Mouse (Mus musculus) megakaryocyte, embryonic 14.5 days (primary cell): Measurements from ENCODE around the gene Tbc1d14. TPM values are rescaled to one million over a fixed set of nuclear protein-coding genes. Genes with fewer than 3 reads are reported as not detected.

ENCODE experiments used
- H3K27me3 ChIP-seq: replicated peaks from 2 replicates; pipeline ENCODE3; 2012; ENCODE audit warnings: inconsistent platforms
- H3K36me3 ChIP-seq: replicated peaks from 2 replicates; pipeline ENCODE3; 2012; ENCODE audit warnings: low read length, inconsistent platforms, mixed read lengths
- H3K4me1 ChIP-seq: 2 replicates; pipeline ENCODE4 v1.6.1; 2012; ENCODE audit warnings: inconsistent platforms
- H3K4me3 ChIP-seq: replicated peaks from 2 replicates; pipeline ENCODE3; 2012; ENCODE audit warnings: moderate library complexity, mild to moderate bottlenecking, inconsistent platforms
- H3K9me3 ChIP-seq: 2 replicates; pipeline ENCODE4 v1.6.1; 2012; ENCODE audit warnings: inconsistent platforms
- FLI1 ChIP-seq: IDR thresholded peaks from 2 replicates; pipeline ENCODE4 v1.6.1; 2012; ENCODE audit warnings: low read length, inconsistent platforms, mixed read lengths
- GATA1 ChIP-seq: IDR thresholded peaks from 3 replicates; pipeline ENCODE4 v1.6.1; 2012; ENCODE audit warnings: mixed read lengths, low read length, inconsistent platforms, borderline replicate concordance
- polyA plus RNA-seq: library from polyadenylated mRNA; stranded (reverse); fragments of >175 nt; gene quantifications from 2 replicates; pipeline ENCODE4 v1.2.3, GENCODE M21; 2012; ENCODE audit warnings: low replicate concordance; ENCODE audit not compliant: insufficient read depth

Gene Tbc1d14
- polyA plus RNA-seq, 1 experiment: 7.1 TPM

- no peaks in the 10 kb centered on the region for H3K36me3 ChIP-seq
- H3K9me3 ChIP-seq: no peaks in the 10 kb centered on the region
- no peak for TF ChIP-seq GATA1
- no peak for TF ChIP-seq FLI1
- H3K4me3 ChIP-seq: no peak overlapping the region
- peaks cover 17% of the 10 kb centered on the region for H3K27me3 ChIP-seq
- H3K4me1 ChIP-seq: peaks cover 81% of the 10 kb centered on the region
Measured at GRCm38 (mm10) chr5:36461231-36461630, 131.8 kb downstream of the Tbc1d14 start.

GRCm38 (mm10) chr5:36460712-36461111 is 132.4 kb downstream of the Tbc1d14 start:
- TF ChIP-seq GATA1: no peak
- no peak for TF ChIP-seq FLI1

GRCm38 (mm10) chr5:36458926-36459325 is 134.2 kb downstream of the Tbc1d14 start:
- no peaks in the 10 kb centered on the region for H3K36me3 ChIP-seq
- no peaks in the 10 kb centered on the region for H3K9me3 ChIP-seq
- peaks cover 38% of the 10 kb centered on the region for H3K27me3 ChIP-seq
- TF ChIP-seq GATA1: no peak
- TF ChIP-seq FLI1: no peak
- peaks cover 64% of the 10 kb centered on the region for H3K4me1 ChIP-seq
- no peak overlapping the region for H3K4me3 ChIP-seq

More at GRCm38 (mm10) chr5:36460712-36461111, 132.4 kb downstream of the Tbc1d14 start:
- Histone ChIP-seq H3K4me3 (peak overlapping the region; percentile 39), H3K9me3 (no peaks in the 10 kb centered on the region), H3K4me1 (peaks cover 75% of the 10 kb centered on the region), H3K27me3 (peaks cover 22% of the 10 kb centered on the region), H3K36me3 (no peaks in the 10 kb centered on the region)

- Histone ChIP-seq H3K27me3 (peaks cover 49% of the 10 kb centered on the region), H3K36me3 (no peaks in the 10 kb centered on the region), H3K4me1 (peaks cover 53% of the 10 kb centered on the region), H3K9me3 (no peaks in the 10 kb centered on the region), H3K4me3 (no peak overlapping the region)
- TF ChIP-seq GATA1 (no peak), FLI1 (no peak)
Measured at GRCm38 (mm10) chr5:36457706-36458105, 135.4 kb downstream of the Tbc1d14 start.

GRCm38 (mm10) chr5:36452821-36453220 is 140.3 kb downstream of the Tbc1d14 start:
- Histone ChIP-seq H3K27me3 (peaks cover 86% of the 10 kb centered on the region), H3K4me3 (no peak overlapping the region), H3K36me3 (no peaks in the 10 kb centered on the region), H3K9me3 (peaks cover 5% of the 10 kb centered on the region; the same call in 1 of the 2 replicates), H3K4me1 (peaks cover 26% of the 10 kb centered on the region)
- TF ChIP-seq FLI1 (no peak), GATA1 (no peak)

- Histone ChIP-seq H3K27me3 (peaks cover 87% of the 10 kb centered on the region), H3K4me1 (peaks cover 22% of the 10 kb centered on the region), H3K4me3 (no peak overlapping the region), H3K9me3 (peaks cover 8% of the 10 kb centered on the region; the same call in 1 of the 2 replicates), H3K36me3 (no peaks in the 10 kb centered on the region)
- no peak for TF ChIP-seq GATA1
- TF ChIP-seq FLI1: no peak
Measured at GRCm38 (mm10) chr5:36451872-36452389, 141.1 kb downstream of the Tbc1d14 start.

GRCm38 (mm10) chr5:36451119-36451518 is 142.0 kb downstream of the Tbc1d14 start:
- Histone ChIP-seq H3K4me1 (peaks cover 16% of the 10 kb centered on the region), H3K27me3 (peaks cover 87% of the 10 kb centered on the region), H3K9me3 (peaks cover 8% of the 10 kb centered on the region; the same call in 1 of the 2 replicates), H3K36me3 (no peaks in the 10 kb centered on the region), H3K4me3 (no peak overlapping the region)
- TF ChIP-seq FLI1: no peak
- no peak for TF ChIP-seq GATA1

GRCm38 (mm10) chr5:36449710-36450358 is 143.2 kb downstream of the Tbc1d14 start:
- Histone ChIP-seq H3K36me3 (no peaks in the 10 kb centered on the region), H3K4me3 (no peak overlapping the region), H3K4me1 (peaks cover 16% of the 10 kb centered on the region), H3K27me3 (peaks cover 88% of the 10 kb centered on the region), H3K9me3 (peaks cover 8% of the 10 kb centered on the region; the same call in 1 of the 2 replicates)
- TF ChIP-seq GATA1 (no peak), FLI1 (no peak)

GRCm38 (mm10) chr5:36447872-36448271 is 145.2 kb downstream of the Tbc1d14 start:
- Histone ChIP-seq H3K4me3 (no peak overlapping the region), H3K9me3 (peaks cover 8% of the 10 kb centered on the region; the same call in 1 of the 2 replicates), H3K27me3 (peaks cover 90% of the 10 kb centered on the region), H3K4me1 (peaks cover 16% of the 10 kb centered on the region), H3K36me3 (no peaks in the 10 kb centered on the region)
- TF ChIP-seq GATA1: no peak
- TF ChIP-seq FLI1: no peak

GRCm38 (mm10) chr5:36446166-36446890 is 146.7 kb downstream of the Tbc1d14 start:
- no peaks in the 10 kb centered on the region for H3K36me3 ChIP-seq
- H3K4me1 ChIP-seq: peaks cover 9% of the 10 kb centered on the region
- H3K4me3 ChIP-seq: no peak overlapping the region
- peaks cover 8% of the 10 kb centered on the region; the same call in 1 of the 2 replicates for H3K9me3 ChIP-seq
- peaks cover 85% of the 10 kb centered on the region for H3K27me3 ChIP-seq
- TF ChIP-seq GATA1 (no peak), FLI1 (no peak)
